Mouse (Mus musculus) heart, adult 8-10 months (tissue): Measurements from ENCODE around the gene Nhlrc4. TPM values are rescaled to one million over a fixed set of nuclear protein-coding genes. Genes with fewer than 3 reads are reported as not detected.
A peak's percentile ranks its signal among the peaks of the same experiment; 100 is the strongest.

Source experiments
- DNase-seq: peaks from one replicate; pipeline ENCODE4 v3.0.0; 2022; ENCODE audit warnings: low spot score
- total RNA-seq, 4 experiments: library from RNA; stranded (reverse); gene quantifications; 2 replicates each; pipeline ENCODE4 v1.2.4; 2022

Nhlrc4 gene
- total RNA-seq, 4 experiments from 2014 or later: 0.41 TPM; not detected in 3

- peak; percentile 57 for DNase-seq
Measured at GRCm38 (mm10) chr17:25925348-25925747, 19.4 kb downstream of the Nhlrc4 start.

GRCm38 (mm10) chr17:25922120-25922519, 22.6 kb downstream of the Nhlrc4 start:
- DNase-seq: no peak

DNA sequence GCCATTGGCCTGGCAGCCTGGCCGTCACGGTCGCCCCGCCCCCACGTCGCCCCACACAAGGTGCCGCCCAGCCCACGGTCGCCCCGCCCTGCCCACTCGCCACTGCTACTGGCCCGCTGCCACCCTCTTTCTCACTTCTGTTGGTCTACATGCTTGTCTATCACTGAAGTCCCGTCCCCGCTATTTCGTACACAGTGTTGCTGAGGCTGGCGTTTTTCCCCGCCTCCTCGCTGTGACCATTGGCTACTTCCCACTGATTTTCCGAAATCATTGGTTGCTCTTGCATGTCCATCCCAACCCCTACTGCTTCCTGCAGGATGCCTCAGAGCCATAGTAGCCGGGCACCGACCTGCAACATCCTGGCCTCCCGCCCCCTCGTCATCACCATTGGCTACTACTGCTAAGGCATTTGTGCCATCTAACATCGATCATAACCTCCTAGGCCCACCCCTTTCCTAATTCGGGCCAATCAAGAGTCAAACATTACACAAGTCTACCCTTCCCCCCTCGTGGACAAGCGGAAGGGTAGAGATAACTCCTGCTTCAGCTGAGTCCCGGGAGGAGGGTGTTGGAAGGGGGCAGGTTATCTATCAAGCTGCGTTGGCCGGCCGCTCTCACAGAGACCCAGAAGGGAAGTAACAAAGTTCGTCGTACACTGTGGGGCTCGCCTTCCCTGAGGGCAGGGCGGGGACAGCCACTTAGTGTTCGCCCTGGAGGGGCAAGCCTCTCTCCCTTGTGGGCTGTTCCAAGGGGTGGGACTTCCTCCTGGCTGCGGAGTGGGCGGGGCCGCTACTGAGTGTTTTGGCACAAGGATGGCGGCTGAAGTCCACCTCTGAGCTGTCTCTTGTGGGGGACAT, 24.7 kb downstream of the Nhlrc4 start:
- peak; percentile 100 for DNase-seq

DNA sequence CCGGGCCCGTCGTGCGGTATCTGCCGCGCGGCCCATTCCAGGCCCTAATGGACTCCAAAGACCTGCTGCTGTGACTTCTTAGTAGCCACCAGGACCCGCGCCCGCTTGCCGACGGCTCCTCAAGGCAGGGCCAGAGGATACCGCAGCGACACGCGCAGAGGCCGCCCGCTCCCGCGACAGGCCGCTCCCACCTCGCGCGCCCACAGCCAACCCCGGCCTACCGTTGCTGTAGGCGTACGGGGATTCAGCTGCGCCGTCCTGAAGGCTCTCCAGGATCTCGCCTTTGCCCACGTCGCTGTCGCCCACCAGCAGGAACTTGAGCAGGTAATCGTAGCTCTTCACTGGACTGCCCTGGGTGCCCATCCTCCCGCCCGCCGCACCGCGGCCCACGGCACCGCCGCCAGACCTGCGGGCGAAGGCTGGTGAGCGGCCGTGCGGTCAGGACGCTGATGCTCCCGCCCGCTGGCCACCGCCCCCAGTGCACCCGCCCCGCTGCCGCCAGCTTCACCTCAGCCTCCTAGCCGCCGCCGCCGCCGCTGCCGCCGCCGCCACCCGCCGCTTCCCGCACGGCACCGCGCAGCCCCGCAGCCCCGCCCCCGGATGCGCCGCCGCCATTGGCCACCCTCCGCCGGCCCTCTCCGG, 25.5 kb downstream of the Nhlrc4 start, which contains the start of gene Rab40c:
Gene Rab40c, minus strand, starts transcription at position 584 of the 642 bp plus-strand sequence.
- DNase-seq: no peak

GRCm38 (mm10) chr17:25918037-25918750, 26.6 kb downstream of the Nhlrc4 start:
- DNase-seq: no peak

GRCm38 (mm10) chr17:25916931-25917647, 27.7 kb downstream of the Nhlrc4 start:
- DNase-seq: no peak

DNA sequence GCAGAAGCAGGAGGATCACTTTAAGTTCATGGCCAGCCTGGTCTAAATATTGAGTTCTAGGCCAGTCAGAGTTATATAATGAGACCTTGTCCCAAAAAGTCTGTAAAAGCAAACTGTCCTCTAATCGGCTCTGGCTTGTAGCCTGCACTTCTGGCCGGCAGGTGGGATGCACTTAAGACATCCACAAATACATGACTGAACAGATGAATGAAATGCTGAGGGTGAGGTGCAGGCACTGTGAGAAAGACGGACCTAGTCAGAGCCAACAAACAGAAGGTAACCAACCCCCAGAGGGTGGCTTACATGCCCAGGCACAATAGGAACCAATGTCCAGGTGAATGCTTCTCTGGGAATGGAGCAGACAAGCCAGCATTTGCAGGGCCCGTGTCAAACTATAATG, 30.5 kb downstream of the Nhlrc4 start:
- no peak for DNase-seq

GRCm38 (mm10) chr17:25913877-25914275, 30.9 kb downstream of the Nhlrc4 start:
- peak; percentile 60 for DNase-seq

DNA sequence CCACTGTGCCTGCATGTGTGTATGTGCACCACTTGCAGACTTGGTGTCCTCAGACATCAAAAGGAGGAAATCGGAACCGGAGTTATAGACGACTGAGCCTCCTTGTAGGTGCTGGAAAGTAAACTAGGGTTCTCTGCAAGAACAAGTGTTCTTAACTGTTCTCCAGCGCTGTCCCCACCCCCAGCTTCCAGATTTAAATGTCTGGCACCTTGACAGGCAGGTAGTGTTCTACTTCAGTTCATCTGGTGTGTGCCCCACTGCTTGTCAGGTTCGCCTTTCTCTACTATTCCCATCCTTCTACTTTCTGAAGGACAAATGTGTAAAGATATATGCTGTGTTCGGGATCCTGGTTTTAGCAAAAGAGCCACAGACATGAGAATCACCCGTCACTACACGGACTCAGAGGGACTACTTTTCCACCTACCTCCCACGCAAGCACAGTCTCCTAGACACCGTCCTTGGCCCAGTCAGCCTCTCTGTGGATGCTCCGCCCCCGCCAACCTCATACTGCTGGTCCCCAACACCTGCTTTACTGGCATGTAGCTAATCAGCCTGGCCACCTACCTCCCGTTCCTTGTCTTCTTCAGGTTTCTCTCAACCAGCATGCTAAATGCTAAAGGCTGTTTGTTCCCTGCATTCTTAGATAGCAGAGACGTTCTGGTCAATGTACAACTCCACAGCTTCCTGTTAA, 31.4 kb downstream of the Nhlrc4 start:
- DNase-seq: no peak

DNA sequence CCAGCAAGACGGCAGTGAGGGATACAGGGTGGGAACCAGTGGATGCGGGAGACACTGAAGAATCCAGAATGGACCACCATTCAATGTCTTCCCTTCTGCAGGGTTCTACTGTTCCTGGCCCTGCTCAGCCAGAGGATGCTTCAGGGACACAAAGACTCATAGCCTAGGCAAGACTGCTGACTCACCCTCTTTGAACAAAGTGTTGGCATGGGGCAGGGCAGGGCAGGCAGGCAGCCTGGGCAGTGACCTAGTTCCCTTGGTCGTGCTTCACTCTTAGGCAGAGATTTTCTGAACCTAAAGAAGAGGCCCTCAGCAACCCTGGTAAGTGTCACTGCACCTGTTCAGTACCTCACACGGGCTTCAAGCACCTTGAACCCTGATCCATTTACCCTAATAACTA, 32.9 kb downstream of the Nhlrc4 start:
- peak; percentile 57 for DNase-seq

DNA sequence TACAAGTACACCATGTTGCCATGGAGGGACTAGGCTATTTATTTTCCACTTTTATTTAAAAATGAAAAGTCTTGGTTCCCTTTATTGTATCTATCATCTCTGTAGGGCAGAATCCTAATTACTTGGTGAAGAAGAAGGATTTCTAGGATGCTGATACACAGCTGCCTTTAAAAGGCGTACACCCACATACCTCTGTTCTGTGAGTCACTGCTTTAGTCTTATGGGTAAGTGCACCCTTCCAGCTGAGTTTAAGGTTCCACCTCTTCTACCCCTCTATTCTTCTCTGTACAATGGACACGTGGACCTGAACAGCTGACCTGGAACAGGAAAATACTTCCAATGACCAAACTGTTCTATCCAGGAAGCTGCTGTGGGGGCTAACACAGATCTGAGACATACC, 37.1 kb downstream of the Nhlrc4 start:
- DNase-seq: no peak

DNA sequence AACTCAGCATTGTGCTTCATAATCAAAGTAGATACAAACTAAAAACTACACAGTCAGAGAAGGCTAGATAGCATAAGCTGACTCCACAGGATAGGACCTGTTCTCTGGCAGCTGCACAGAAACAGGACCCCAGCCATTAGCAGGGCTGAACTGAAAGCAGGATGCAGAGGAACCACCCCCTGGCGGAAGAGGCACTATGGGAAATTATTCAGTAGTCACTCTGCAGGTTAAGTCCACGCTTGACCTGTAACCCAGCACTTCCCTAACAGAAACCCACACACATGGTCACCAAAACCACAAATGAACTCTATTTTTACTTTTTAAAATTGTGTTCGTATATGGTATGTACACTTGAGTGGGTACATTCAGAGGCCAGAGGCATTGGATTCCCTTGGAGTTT, 41.7 kb downstream of the Nhlrc4 start:
- no peak for DNase-seq

- DNase-seq: no peak
Measured at GRCm38 (mm10) chr17:25900193-25900592, 44.6 kb downstream of the Nhlrc4 start.

GRCm38 (mm10) chr17:25895891-25896290, 48.9 kb downstream of the Nhlrc4 start:
- DNase-seq: no peak

- no peak for DNase-seq
Measured at GRCm38 (mm10) chr17:25895415-25895814, 49.3 kb downstream of the Nhlrc4 start.

- DNase-seq: peak; percentile 68
Measured at GRCm38 (mm10) chr17:25893975-25894617, 50.7 kb downstream of the Nhlrc4 start.
